In genomic region chr1:157887146-157887545, GRCm38 (mm10) we compare ENCODE assay signal across 15 mouse cellular contexts.
DNase-seq lines count a peak whose midpoint lies in the region; ATAC-seq and TF ChIP-seq lines count a peak whose summit lies in the region.
"Had no signal": no experiment of that assay in that cellular context is flagged by ENCODE, and none has a peak within 500 bp of the region (broad histone marks: within the 10 kb centered on the region; RNA-seq: fewer than 3 reads in every experiment).

No protein-coding gene starts in this region.

- no peak; the same call in 1 of the 2 replicates for ATAC-seq in forebrain, postnatal 0 days
- ATAC-seq in cerebellum, adult (ENCODE audit: insufficient number of reproducible peaks, low FRiP score, low TSS enrichment) = no peak
- ATAC-seq: CD4-positive, CD25-positive, alpha-beta regulatory T cell, adult 4 months; midbrain, embryonic 13.5 days had no signal

- peaks cover 12% of the 10 kb centered on the region; the same call in 1 of the 2 replicates for H3K4me1 ChIP-seq in forebrain, postnatal 0 days (ENCODE audit: insufficient read depth)

- TF ChIP-seq CTCF in forebrain, postnatal 0 days (IDR thresholded peaks at IDR 0.05; ENCODE audit: low read depth) = no peak

- intact Hi-C loops in left cerebral cortex, postnatal 4 days (cut with DNase I) = no loop called here
- intact Hi-C loops in left cerebral cortex, postnatal 10 days (cut with DNase I) = no loop called here
- intact Hi-C loops in heart, postnatal 14 days (cut with DNase I) = no loop called here

- H3K27ac ChIP-seq in forebrain, postnatal 0 days (ENCODE audit: low read depth, low read length) = no peak overlapping the region
- H3K27ac ChIP-seq: hindbrain, embryonic 14.5 days; limb, embryonic 13.5 days; macrophage; midbrain, embryonic 13.5 days had no signal

- H3K4me2 ChIP-seq in forebrain, postnatal 0 days (ENCODE audit: low read depth) = no peak overlapping the region
- H3K4me2 ChIP-seq: hindbrain, embryonic 14.5 days; limb, embryonic 13.5 days; midbrain, embryonic 13.5 days had no signal

- 15% methylated on average over 1 of the region's 1 CpGs for WGBS in forebrain, postnatal 0 days

- H3K9me3 ChIP-seq in forebrain, postnatal 0 days (ENCODE audit: low read length) = no peaks in the 10 kb centered on the region
- H3K9me3 ChIP-seq: limb, embryonic 13.5 days; midbrain, embryonic 13.5 days had no signal

- peak; percentile 6 for DNase-seq in left cerebral cortex, postnatal 4 days
- DNase-seq in left cerebral cortex, postnatal 10 days (ENCODE audit: extremely low spot score in 1 of 2, low spot score in 2 of 2) = no peak
- peak; percentile 39 for DNase-seq in forebrain, postnatal 0 days
- DNase-seq in kidney, adult 9 months = peak; percentile 90
- peak; percentile 22 for DNase-seq in layer of hippocampus, adult 9-11 months
- no peak for DNase-seq in frontal cortex, postnatal 10 days (ENCODE audit: low spot score in 2 of 2)
- DNase-seq in heart, postnatal 14 days = no peak
- DNase-seq: lung, adult 18-20 months; thymus, postnatal 25 days had no signal

- H3K4me3 ChIP-seq in forebrain, postnatal 0 days (ENCODE audit: low read depth, low read length) = no peak overlapping the region
- H3K4me3 ChIP-seq: limb, embryonic 13.5 days; midbrain, embryonic 13.5 days had no signal

- no peaks in the 10 kb centered on the region for H3K27me3 ChIP-seq in forebrain, postnatal 0 days (ENCODE audit: insufficient read depth, low read length)
- H3K27me3 ChIP-seq: limb, embryonic 13.5 days; midbrain, embryonic 13.5 days had no signal

- no peak overlapping the region for H3K9ac ChIP-seq in forebrain, postnatal 0 days
- H3K9ac ChIP-seq: hindbrain, embryonic 14.5 days; limb, embryonic 13.5 days; midbrain, embryonic 13.5 days had no signal

- H3K36me3 ChIP-seq in forebrain, postnatal 0 days (ENCODE audit: insufficient read depth) = no peaks in the 10 kb centered on the region
- H3K36me3 ChIP-seq: limb, embryonic 13.5 days; midbrain, embryonic 13.5 days had no signal

Comparison
In these comparisons a context has a peak if more than half of its experiments do, and no peak if none do; other contexts are left out.
1. DNase-seq: peak in left cerebral cortex, postnatal 4 days (single experiment), forebrain, postnatal 0 days (single experiment), kidney, adult 9 months (single experiment) and layer of hippocampus, adult 9-11 months (single experiment); none in left cerebral cortex, postnatal 10 days (0 of 2), frontal cortex, postnatal 10 days (0 of 2) and heart, postnatal 14 days (0 of 2).